Mouse (Mus musculus): Measurements from ENCODE around the gene Gzmd. TPM values are rescaled to one million over a fixed set of nuclear protein-coding genes. Genes with fewer than 3 reads are reported as not detected.
"Not testable (repeated sequence)": the region's sequence is repeated elsewhere in the genome, so short reads cannot be mapped to it uniquely, and the experiment has no call there.

The Gzmd gene
- total RNA-seq (2014; fragmentation: Nextera tagmentation) (not detected in 2 replicates), total RNA-seq (2017) (not detected in 2 replicates)

DNA sequence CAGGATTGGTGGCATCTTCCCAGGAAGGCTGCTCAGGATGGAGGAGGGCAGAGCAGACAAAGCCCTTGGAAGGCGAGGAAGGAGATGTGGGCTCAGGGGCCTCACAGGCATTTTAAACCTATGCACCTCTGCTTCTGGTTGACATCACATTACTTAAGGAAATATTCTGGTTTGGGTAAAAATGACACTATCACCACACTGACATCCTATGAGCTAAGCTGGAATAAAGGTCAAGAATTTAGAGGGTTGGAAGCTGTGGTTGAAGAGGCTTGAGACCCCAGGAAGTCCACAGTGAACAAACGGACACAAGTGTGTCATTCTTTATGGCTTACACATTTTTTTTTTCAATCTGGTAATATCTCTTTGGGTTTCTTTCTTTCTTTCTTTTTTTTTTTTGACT is at the start of gene Gzmd:
Gzmd (minus strand) TSS at position 101 of the 400 bp plus-strand sequence.
- ATAC-seq (replicated peaks; ENCODE audit: poor library complexity, severe bottlenecking): not testable (repeated sequence)

DNA sequence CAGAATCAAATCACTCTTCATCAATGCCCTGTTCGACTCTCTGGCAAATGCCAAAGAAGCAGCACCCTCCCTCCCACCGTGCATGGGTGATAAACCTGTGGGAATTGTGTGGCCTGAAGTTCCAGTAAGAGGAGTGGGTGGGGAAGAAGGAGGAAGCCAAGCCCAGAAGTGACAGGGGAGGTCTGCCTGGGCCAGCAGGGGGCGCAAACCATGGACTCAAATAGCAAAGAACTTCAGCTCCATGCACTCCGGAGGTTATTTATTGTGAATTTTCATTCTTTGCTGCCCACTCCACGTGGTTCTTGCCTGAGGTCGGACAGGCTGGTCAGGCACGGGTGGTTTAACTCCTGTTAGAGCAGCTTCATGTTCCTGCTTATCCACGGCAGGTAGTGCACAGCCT is 45.2 kb upstream of the Gzmd start:
- ATAC-seq (replicated peaks; ENCODE audit: poor library complexity, severe bottlenecking): peak; percentile 62

DNA sequence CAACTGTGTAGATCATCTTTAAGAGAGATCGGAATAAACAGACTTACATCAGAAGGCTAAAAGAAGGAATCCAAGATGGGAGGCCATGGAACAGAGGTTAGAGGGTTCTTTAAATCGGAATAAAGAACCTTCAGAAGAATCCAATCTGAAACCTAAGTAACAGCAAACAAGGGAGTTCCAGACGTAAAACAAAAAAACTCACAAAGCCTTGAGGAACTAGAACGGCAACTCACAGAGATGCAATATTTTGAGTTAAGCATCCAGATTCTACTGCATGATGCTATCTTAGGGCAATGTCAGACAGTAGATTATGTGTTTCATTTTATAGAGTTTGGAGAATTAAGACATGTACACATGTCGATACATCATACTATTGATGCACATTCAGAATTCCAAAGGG is 42.1 kb upstream of the Gzmd start, which contains the start of gene Gzmn:
Gzmn (minus strand) TSS at position 101 of the 400 bp plus-strand sequence.
- no peak for ATAC-seq (replicated peaks; ENCODE audit: poor library complexity, severe bottlenecking)

DNA sequence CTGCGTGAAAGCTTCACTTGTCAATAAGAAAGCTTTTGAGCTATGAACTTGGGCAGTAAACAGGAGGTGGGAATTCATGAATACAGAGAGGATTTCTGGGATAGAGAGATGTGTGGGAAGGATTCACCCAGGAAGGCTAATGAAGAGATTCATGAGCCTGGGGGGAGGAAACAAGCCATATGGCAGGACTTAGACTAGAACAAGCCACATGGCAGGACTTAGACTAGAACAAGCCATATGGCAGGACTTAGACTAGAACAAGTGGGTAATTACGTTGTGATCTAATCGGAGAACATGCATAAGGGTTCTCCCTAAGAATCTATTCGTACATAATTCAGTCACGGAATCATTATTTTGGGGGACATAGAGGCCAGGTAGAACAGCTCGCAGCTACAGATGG is 41.0 kb upstream of the Gzmd start:
- no peak for ATAC-seq (replicated peaks; ENCODE audit: poor library complexity, severe bottlenecking)

DNA sequence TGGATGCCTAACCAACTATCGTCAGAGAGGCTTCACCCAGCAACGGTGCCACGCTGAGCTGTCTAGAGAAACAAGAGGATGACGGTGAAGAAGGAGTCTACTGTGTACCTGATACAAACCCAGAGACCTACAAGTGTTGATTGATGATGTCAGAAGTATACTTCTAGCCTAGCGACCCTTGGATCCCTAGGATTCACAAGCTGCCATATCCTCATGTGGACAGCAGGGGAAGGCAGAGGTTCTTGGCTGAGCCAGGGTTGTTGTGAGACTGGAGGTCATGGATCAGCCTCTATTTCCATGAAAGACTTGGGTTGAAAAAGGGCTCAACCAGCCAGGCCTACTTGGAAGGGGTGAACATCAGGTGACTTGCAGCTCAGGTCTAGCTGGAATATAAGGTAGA is 40.3 kb upstream of the Gzmd start:
- ATAC-seq (replicated peaks; ENCODE audit: poor library complexity, severe bottlenecking): no peak

DNA sequence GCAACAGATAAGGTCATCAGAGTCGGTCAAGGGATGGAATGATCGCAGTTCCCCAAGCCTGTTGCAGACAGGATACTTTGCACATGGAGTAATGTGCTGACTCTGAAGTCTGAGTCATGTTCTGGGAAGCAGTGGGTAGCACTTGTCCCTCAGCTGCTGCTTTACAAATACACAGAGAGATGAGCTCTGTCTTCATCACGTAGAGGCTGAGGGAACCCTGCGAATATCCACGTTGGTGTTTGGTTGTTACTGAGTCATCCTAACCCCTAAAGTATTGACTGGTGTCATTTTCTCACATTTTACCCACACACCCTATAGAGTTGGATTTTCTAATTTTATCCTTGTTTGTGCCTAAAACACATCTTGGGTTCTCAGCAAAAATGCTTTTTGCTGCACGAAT is 35.6 kb upstream of the Gzmd start:
- no peak for ATAC-seq (replicated peaks; ENCODE audit: poor library complexity, severe bottlenecking)

DNA sequence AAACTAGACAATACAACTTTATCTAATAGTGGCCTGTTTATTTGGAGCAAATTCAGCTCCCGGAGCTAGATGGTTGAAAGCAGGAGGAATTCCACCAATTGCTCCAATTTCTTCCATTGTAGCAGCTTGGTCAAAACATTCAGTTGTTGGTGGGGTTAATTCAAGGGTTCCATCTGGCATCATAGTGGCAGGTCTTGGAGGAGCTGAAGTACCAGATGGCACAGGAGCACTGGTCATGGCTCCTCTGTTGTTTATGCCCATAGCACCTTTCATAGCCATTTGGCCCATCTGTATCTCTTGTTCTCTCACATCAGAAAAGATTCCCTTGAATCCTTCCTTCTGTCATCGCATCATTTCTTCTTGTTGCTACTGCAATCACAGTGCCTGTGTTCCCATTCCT is 29.7 kb upstream of the Gzmd start:
- ATAC-seq (replicated peaks; ENCODE audit: poor library complexity, severe bottlenecking): no peak

DNA sequence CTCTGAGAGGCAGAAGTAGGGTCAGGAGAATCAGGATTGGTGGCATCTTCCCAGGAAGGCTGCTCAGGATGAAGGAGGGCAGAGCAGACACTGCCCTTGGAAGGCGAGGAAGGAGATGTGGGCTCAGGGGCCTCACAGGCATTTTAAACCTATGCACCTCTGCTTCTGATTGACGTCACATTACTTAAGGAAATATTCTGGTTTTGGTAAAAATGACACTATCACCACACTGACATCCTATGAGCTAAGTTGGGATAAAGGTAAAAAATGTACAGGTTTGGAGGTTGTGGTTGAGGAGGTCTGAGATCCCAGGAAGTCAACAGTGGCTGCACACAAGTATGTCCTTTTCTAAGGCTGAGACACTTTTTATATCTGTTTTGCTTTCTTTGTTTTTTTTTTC is 27.1 kb upstream of the Gzmd start, which contains the start of gene Gzmg:
Gzmg (minus strand) TSS at position 101 of the 400 bp plus-strand sequence.
- not testable (repeated sequence) for ATAC-seq (replicated peaks; ENCODE audit: poor library complexity, severe bottlenecking)

DNA sequence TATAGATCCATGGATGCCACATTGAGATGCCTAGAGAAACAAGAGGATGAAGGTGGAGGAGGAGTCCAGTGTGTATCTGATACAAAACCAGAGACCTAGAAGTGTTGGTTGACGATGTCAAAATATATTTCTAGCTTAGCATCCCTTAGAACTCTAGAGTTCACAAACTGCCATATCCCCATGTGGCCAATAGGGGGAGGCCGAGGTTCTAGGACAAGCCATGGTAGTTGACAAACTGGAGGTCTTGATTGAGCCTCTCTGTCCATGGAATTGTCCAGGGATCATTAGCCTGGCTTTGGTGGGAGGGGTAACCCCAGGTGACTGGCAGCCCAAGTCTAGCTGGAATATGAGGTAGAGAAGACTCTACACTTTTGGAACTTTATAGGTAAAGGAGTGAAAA is 22.9 kb upstream of the Gzmd start:
- ATAC-seq (replicated peaks; ENCODE audit: poor library complexity, severe bottlenecking): no peak

DNA sequence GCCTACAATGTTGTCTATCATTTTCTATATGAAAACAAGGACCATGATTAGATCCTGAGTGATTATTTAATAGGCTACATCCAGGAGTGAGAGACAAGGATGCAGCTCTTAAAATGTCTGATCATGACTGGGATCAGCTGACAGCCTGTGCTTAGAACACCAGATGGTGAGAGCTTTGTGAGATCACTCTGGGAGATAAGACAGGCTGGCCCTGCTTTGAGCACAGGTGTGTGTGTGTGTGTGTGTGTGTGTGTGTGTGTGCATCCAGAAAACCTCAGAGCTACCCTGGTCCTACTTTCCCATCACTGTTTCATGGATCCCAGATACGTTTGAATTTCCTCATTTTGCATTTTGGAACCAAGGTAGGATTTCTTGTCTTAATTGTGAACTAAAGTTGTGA is 1.3 kb upstream of the Gzmd start:
- not testable (repeated sequence) for ATAC-seq (replicated peaks; ENCODE audit: poor library complexity, severe bottlenecking)

DNA sequence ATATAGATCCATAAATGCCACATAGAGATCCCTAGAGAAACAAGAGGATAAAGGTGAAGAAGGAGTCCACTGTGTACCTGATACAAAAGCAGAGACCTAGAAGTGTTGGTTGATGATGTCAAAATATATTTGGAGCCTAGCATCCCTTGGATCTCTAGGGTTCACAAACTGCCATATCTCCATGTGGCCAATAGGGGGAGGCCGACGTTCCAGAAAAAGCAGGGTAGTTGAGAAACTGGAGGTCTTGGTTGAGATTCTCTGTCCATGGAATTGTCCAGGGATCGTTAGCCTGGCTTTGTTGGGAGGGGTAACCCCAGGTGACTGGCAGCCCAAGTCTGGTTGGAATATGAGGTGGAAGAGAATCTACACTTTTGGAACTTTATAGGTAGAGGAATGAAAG is 4.1 kb downstream of the Gzmd start:
- ATAC-seq (replicated peaks; ENCODE audit: poor library complexity, severe bottlenecking): peak; percentile 25; the same call in 1 of the 2 replicates

DNA sequence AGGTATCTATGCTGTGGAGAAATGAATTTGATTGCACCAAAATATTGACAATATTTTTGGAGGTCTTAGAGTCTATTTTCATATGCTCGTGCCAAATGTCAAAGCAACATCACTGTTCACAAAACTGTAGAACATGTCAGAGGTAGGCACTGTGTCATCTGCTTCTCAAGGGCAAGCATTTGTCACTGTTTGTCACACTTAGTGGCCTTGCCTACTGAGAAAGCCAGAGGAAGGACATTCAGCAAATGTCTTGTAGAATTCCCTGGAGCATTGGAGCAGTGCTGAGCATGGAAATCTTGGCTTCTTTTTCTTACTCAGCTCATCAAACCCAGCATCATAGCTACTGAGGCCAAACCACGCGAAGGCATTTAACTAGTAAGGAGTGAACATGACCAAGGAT is 8.9 kb downstream of the Gzmd start:
- no peak for ATAC-seq (replicated peaks; ENCODE audit: poor library complexity, severe bottlenecking)

DNA sequence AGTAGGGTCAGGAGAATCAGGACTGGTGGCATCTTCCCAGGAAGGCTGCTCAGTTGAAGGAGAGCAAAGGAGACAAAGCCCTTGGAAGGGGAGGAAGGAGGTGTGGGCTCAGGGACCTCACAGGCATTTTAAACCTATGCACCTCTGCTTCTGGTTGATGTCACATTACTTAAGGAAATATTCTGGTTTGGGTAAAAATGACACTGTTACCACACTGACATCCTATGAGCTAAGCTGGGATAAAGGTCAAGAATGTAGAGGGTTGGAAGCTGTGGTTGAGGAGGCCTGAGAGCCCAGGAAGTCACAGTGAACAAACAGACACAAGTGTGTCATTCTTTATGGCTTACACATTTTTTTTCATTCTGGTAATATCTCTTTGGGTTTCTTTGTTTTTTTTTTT is 11.9 kb downstream of the Gzmd start, which contains the start of gene Gzme:
Gzme (minus strand) TSS at position 101 of the 400 bp plus-strand sequence.
- no peak for ATAC-seq (replicated peaks; ENCODE audit: poor library complexity, severe bottlenecking)

DNA sequence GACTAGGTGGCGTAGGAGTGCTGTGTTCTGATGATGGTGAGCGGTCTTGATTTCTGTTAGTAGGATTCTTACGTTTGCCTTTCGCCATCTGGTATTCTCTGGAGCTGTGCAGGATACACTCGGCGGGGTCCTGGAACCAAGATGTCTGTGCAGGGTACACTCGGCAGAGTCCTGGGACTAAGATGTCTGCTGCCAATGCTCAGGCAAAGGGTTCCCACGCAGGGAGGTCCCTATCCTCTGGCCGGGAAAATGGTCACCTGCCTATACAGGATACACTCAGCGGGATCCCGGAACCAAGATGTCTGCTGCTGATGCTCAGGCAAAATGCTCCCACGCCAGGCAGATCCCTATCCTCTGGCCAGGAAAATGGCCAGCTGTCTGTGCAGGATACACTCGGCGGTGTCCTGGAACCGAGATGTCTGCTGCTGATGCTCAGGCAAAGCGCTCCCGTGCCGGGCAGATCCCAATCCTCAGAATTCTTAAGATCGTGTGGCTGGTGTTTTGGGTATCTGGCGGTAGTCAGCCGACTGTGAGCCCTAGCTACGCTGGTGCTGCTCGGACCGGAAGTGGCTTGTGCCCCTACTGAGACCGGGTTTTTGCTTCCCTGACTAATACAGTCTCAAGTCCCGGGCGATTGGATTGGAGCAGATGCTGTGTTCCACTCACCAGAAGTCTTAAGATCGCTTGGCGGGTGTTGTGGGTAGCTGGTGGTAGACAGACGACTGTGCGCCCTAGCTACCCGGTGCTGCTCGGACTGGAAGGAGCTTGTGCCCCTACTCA is 16.7 kb downstream of the Gzmd start:
- not testable (repeated sequence) for ATAC-seq (replicated peaks; ENCODE audit: poor library complexity, severe bottlenecking)

DNA sequence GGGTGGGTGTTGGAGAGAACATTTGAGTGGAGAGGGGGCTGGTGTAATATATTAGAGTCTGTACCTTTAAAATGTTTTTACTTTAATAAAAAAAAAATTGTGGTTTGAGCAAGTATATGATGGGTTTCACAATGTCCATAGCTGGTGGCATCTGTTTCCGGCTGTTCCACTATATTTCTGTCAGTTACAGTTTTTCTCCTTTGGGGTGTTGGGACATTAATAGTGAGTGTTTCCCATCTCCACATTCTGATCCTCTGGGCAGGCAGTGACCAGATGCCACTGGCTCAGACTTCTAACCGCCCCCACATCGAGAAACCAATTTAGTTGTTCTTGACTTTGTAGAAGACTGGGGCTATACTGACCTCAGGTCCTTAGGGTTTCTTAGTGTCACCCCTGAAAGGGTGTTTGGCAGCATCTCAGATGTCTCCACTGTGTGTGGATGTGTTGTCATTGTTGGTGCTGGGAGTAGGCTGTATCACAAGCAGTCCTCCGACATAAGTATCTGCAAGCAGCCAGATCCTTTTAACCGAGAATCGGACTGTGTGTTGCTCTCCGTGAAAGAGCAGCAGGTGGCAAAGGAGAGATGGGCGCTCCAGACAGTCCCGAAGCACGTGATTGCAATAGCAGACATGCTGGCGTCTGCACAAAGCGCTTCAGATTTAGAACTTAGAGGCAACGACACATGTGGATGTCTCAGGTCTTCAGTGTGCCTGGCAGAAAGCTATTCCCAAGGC is 26.8 kb downstream of the Gzmd start:
- peak; percentile 60 for ATAC-seq (replicated peaks; ENCODE audit: poor library complexity, severe bottlenecking)

DNA sequence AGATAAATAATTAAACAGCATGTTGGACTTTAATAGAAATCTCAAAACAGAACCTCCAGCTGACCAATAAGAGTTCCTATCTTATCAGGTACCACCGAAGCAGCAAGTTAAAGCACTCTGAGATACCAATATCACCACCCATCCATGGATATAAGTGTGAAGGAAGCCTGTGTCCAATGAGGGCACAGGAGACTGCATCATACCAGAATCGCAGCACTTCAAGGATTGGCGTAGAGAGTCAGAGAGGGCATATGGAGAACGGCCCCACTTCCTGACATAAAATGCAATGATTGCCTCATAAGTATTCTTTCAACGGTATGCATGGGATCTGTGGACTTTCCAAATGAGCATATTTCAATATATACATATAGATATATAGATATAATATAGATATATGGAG is 27.4 kb downstream of the Gzmd start:
- peak; percentile 61 for ATAC-seq (replicated peaks; ENCODE audit: poor library complexity, severe bottlenecking)

DNA sequence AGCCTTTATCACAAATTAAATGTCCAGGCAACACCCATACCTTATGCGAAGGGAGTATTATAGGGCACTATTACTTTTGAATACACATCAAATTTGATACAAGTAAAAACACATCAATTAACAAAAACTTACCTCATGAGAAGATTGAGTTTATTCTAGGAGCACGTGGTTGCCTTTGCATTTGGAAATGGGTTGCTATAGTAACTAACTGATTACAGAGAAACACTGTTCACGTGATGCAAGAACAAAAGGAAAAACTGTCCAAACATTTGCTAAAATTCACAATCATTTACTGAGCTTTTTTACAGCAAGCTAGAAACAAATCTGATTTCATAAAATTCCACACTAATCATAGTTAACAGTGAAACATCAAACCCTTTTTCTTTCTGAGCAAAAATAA is 29.0 kb downstream of the Gzmd start:
- no peak for ATAC-seq (replicated peaks; ENCODE audit: poor library complexity, severe bottlenecking)

DNA sequence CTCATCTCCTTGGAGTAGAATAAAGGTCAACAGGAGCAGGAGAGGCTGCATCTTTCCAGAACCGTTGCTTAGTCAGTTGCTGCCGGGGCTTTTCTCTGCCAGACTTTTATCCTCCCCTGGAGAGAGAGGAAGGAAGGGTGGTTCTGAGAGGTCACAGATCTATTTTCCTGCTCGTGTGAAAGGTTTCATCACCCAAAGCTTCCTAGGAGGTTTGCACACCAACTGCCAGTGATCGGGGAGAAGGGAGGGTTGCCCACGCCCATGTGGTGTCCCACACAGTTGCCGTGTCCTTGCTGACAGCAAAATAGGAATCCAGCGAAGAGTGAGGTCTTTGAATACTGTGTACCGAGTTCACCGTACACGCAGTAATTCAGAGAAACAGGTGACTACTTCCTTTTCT is 30.0 kb downstream of the Gzmd start, which contains the start of gene Ctsg:
Ctsg (minus strand) TSS at position 189 of the 400 bp plus-strand sequence.
- ATAC-seq (replicated peaks; ENCODE audit: poor library complexity, severe bottlenecking): peak; percentile 58

DNA sequence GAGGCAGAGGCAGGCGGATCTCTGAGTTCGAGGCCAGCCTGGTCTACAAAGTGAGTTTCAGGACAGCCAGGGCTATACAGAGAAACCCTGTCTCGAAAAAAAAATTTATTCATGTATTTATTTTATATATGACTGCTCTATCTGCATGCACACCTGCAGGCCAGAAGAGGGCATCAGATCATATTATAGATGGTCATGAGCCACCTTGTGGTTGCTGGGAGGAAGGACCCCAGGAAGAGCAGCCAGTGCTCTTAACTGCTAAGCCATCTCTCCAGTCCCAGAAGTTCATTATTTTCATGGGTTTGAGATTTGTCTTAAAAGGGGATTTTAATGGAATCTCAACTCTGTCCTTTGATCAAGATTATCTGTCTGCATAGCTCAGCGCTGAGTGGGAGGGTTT is 33.5 kb downstream of the Gzmd start:
- no peak for ATAC-seq (replicated peaks; ENCODE audit: poor library complexity, severe bottlenecking)

DNA sequence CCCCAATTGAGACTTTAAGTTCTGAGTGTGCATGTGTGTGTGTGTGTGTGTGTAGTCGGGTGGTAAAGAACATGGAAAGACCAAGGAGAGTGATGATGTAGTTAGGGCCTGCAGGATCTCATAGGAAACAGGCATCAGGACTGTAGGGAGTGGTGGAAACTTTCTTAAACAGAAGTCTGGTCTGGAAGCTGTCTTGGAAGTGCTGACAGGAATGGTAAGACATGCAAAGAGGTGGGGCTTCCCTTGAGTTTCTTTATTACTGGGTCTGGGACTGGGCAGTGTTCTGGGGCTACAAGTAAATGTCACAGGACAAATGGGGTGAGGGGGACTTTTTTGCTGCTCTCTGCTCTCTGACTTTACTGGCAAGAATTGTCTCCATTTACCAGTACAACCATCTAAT is 34.8 kb downstream of the Gzmd start:
- ATAC-seq (replicated peaks; ENCODE audit: poor library complexity, severe bottlenecking): no peak

DNA sequence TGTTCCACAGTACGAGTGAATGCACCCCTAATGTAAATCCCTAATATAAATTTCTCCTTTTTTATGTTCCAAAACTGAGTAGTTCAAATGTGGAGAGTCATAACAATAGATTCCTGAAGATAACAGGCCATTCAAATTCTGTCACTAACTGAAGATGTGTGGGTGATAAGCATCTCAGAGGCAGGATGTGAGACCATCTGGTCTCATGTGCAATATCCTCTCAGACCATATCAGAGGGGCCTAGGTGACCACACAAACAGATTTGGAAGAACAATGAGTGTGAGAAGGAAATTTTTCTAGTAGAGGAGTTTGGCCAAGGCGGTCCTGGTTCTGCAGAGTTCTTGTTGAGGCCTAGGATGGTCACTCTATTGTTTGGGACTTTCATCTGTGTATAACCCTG is 39.1 kb downstream of the Gzmd start:
- ATAC-seq (replicated peaks; ENCODE audit: poor library complexity, severe bottlenecking): peak; percentile 81

Measured in granulocyte monocyte progenitor cell, adult 5-6 weeks (primary cell).